Mouse (Mus musculus) heart, embryonic 11.5 days (tissue): ENCODE measurements around the gene Tekt4. TPM values are rescaled to one million over a fixed set of nuclear protein-coding genes. Genes with fewer than 3 reads are reported as not detected.

ENCODE experiments used
- ATAC-seq: fragments of 200-750 bp; cut with Nextera tagmentation; replicated peaks from 2 replicates; pipeline ENCODE4 v1.8.0; 2017; ENCODE audit warnings: moderate library complexity; ENCODE audit not compliant: insufficient number of reproducible peaks, low FRiP score, low TSS enrichment
- H3K27ac ChIP-seq: fragments of 300-500 bp; sonication (generic); 2 replicates; pipeline ENCODE4 v1.5.1; 2014; ENCODE audit warnings: mild to moderate bottlenecking, low read depth, low read length
- H3K27me3 ChIP-seq: fragments of 300-500 bp; sonication (generic); 2 replicates; pipeline ENCODE4 v1.6.1; 2014; ENCODE audit warnings: mild to moderate bottlenecking, low read length, mixed read lengths; ENCODE audit not compliant: control insufficient read depth, insufficient read depth
- H3K36me3 ChIP-seq: fragments of 300-500 bp; sonication (generic); 2 replicates; pipeline ENCODE4 v1.6.1; 2014; ENCODE audit warnings: mild to moderate bottlenecking, low read length, moderate library complexity, mixed read lengths; ENCODE audit not compliant: control insufficient read depth, insufficient read depth
- H3K4me1 ChIP-seq: fragments of 300-500 bp; sonication (generic); 2 replicates; pipeline ENCODE4 v1.6.1; 2014; ENCODE audit warnings: low read length; ENCODE audit not compliant: control insufficient read depth, insufficient read depth
- H3K4me2 ChIP-seq: fragments of 300-500 bp; sonication (generic); 2 replicates; pipeline ENCODE4 v1.6.1; 2014; ENCODE audit warnings: mild to moderate bottlenecking, moderate library complexity
- H3K4me3 ChIP-seq: fragments of 300-500 bp; sonication (generic); 2 replicates; pipeline ENCODE4 v1.5.1; 2014; ENCODE audit warnings: low read depth, low read length
- H3K9ac ChIP-seq: fragments of 300-500 bp; sonication (generic); 2 replicates; pipeline ENCODE4 v1.6.1; 2014; ENCODE audit warnings: mild to moderate bottlenecking, low read depth, low read length, moderate library complexity
- H3K9me3 ChIP-seq: fragments of 300-500 bp; sonication (generic); replicated peaks from 2 replicates; pipeline ENCODE4 v1.6.1; 2016; ENCODE audit warnings: low read length; ENCODE audit not compliant: control insufficient read depth
- WGBS: fragments of 180-500 bp; shearing (Covaris S2); extraction: QIAGEN DNeasy Blood & Tissue Kit; methylation state at CpG from one replicate; pipeline ENCODE4 v1.1.7; 2014; ENCODE audit not compliant: insufficient replicate concordance; 5-methylcytosine and 5-hydroxymethylcytosine counted together
- polyA plus RNA-seq: library from polyadenylated mRNA; unstranded; fragments of >200 nt; fragmentation: Nextera tagmentation; extraction: Ambion mirVana; gene quantifications from 2 replicates; pipeline ENCODE4 v1.2.1, GENCODE M21; 2014

Gene Tekt4
- polyA plus RNA-seq, 1 experiment from 2014 or later = 1.2 TPM

DNA sequence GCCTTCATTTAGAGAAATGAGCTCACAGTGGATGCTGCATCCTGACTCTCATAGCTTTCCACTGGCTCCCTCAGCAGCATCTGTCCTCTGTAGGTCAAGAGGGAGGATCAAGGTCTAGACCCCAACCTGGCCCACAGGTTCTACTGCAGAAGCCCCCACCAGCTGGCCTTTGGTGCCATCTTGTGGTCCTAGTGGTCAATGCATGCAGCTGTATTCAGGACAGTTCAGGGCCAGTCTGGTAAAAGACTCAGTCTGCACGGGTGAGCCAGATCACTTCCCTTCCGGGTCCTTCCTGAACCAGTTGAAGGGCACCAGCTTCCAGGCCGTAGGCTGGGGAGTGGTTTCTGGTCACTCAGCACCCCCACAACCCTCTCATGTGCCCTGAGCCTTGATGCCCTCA, 53.4 kb downstream of the Tekt4 start:
- H3K27ac ChIP-seq = no peak overlapping the region
- no peak overlapping the region for H3K4me3 ChIP-seq
- ATAC-seq = no peak
- H3K4me1 ChIP-seq = no peaks in the 10 kb centered on the region
- no peaks in the 10 kb centered on the region for H3K36me3 ChIP-seq
- peaks cover 11% of the 10 kb centered on the region; the same call in 1 of the 2 replicates for H3K27me3 ChIP-seq
- no peaks in the 10 kb centered on the region for H3K9me3 ChIP-seq
- no peak overlapping the region for H3K9ac ChIP-seq
- WGBS = 22% methylated on average over 3 of the region's 3 CpGs
- no peak overlapping the region for H3K4me2 ChIP-seq

DNA sequence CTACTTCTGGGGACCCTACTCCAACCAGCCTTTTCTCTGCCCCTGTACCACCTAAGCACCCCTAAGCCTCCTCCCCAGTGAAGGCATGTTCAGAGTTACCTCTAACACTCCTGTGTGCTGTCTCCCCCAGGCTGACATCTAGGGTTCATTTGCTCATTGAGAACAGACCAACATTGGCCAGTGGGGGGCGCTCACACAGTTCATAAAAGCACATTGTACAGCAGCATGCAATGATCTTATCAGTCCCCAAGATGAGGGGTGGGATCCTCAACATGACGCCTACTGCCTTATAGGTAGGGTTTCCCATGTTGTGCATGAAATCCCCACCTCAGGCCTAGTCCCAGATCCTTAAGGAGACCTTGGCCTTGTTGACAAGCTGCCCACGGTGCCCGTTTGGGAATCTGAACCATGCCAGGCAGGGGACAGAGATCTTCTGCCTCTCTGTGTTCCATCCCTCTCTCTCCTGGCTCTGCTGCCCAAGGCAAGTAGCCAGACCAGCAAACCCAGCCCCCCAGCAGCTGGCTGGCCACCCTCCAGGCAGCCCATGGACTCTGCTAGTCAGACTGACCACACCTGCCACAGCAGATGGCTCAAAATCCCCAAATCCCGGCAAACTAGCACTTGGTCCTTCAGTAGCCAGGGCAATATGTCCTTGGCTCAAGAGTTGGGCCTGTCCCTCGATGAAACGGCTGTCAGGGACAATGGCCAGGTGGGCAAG, 54.6 kb downstream of the Tekt4 start:
- no peaks in the 10 kb centered on the region for H3K36me3 ChIP-seq
- no peak overlapping the region for H3K9ac ChIP-seq
- WGBS = 54% methylated on average over 7 of the region's 7 CpGs
- H3K9me3 ChIP-seq = no peaks in the 10 kb centered on the region
- H3K27ac ChIP-seq = no peak overlapping the region
- H3K27me3 ChIP-seq = peaks cover 8% of the 10 kb centered on the region; the same call in 1 of the 2 replicates
- ATAC-seq = no peak
- H3K4me3 ChIP-seq = no peak overlapping the region
- no peak overlapping the region for H3K4me2 ChIP-seq
- no peaks in the 10 kb centered on the region for H3K4me1 ChIP-seq

DNA sequence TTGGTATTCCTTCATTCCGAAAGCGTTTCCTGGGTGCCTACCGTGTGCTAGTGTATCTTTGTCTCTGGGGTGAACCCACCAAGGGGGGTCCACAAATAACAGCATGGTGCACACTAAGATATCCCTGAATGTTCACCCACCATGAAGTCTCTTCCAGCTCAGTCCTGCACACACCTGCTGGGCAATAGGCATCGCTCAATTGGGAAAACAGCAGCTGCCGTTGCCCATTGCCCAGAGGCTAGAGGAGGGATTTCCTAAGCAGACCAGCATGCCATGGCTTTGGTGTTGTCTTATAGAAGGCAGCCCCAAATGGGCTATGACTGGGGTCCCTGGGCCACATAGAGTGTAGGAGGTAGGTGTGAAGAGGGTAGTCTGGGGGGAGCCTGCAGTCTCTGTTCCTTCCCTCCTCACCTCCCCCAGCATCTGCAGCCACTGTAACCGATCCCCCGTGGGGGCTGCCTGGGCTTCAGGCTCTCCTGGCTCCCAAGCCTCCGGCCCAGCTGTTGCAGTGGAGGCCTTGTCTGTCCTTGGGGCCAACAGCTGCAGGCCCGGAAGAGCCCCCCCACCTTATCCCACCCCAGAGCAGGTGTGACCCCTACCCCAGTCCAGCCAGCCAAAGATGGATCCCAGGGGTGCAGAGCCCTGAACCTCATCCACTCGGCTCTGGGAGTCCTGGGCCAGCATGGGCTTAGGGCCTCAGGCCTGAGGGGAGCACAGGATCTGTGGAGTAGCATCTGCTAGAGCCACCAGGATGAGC, 55.8 kb downstream of the Tekt4 start:
- 69% methylated on average over 10 of the region's 10 CpGs for WGBS
- H3K27ac ChIP-seq = no peak overlapping the region
- no peak for ATAC-seq

DNA sequence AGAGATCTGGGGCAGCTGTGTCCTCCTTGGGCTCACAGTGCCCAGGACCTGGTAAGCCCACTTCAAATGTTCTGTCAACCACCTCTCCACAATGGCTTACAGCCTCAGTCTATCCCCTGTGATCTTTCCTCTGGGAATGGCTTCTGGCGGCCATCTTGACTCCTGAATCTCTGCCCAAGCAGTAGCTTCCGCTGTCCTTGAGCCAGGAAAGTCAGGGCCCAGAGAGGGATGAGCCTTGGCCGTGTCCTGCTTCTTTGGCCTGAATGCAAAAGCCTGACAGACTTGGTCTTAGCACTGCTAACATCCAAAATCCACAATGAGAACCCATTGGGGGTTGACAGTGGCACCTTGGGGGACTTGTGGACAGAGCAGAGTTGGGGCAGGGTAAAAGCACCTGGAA, 57.5 kb downstream of the Tekt4 start:
- Histone ChIP-seq H3K27me3 (peaks cover 5% of the 10 kb centered on the region; the same call in 1 of the 2 replicates), H3K4me2 (no peak overlapping the region), H3K4me3 (no peak overlapping the region), H3K27ac (no peak overlapping the region), H3K9ac (no peak overlapping the region), H3K36me3 (no peaks in the 10 kb centered on the region), H3K4me1 (peaks cover 10% of the 10 kb centered on the region), H3K9me3 (no peaks in the 10 kb centered on the region)
- 75% methylated on average over 3 of the region's 3 CpGs for WGBS
- ATAC-seq = no peak

More for the DNA sequence above, 55.8 kb downstream of the Tekt4 start:
- no peaks in the 10 kb centered on the region for H3K4me1 ChIP-seq
- H3K27me3 ChIP-seq = peaks cover 5% of the 10 kb centered on the region; the same call in 1 of the 2 replicates
- H3K36me3 ChIP-seq = no peaks in the 10 kb centered on the region
- no peak overlapping the region for H3K9ac ChIP-seq
- H3K9me3 ChIP-seq = no peaks in the 10 kb centered on the region
- H3K4me2 ChIP-seq = no peak overlapping the region
- H3K4me3 ChIP-seq = no peak overlapping the region

DNA sequence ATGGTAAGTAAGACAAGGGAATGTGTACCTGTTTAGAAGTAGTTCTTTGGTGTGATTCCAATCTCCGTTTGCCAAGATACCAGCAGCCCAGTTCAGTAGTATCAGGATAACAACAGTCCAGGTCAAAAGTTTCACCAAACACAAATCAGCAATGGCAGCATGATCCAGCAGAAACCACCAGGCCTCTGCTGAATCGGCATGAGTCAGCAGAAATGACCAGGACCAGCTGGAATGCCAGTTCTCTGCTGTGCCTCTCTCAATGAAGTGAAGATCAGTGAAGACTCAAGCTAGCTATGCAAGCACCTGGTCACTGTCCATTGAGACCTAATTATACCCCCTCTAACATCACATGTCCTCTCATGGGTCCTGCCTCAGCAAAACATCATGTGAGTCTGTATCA, 59.6 kb downstream of the Tekt4 start:
- 87% methylated on average over 2 of the region's 2 CpGs for WGBS
- H3K4me2 ChIP-seq = no peak overlapping the region
- H3K9me3 ChIP-seq = no peaks in the 10 kb centered on the region
- H3K9ac ChIP-seq = no peak overlapping the region
- H3K27me3 ChIP-seq = peaks cover 3% of the 10 kb centered on the region; the same call in 1 of the 2 replicates
- H3K36me3 ChIP-seq = no peaks in the 10 kb centered on the region
- H3K27ac ChIP-seq = no peak overlapping the region
- H3K4me3 ChIP-seq = no peak overlapping the region
- peaks cover 10% of the 10 kb centered on the region for H3K4me1 ChIP-seq
- ATAC-seq = no peak

DNA sequence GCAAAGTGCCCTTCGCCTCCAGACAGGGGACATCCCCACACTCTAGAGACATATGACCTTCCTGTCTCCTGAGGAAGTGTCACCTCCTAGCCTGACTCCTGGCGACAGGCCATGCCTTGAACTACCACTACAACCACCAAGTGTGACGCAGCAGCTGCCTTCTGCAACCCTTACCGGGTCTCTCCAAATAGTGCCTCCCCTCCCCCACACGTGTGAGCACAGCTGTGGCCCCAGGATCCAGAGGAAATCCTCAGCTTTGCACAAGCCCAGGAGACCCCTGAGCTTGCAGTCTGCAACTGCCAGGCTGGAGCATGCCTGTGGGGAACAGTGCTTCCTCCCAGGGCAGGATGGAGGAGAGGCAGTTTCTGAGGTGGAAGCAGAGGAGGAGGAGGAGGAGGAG, 61.9 kb downstream of the Tekt4 start:
- H3K27me3 ChIP-seq = peaks cover 6% of the 10 kb centered on the region; the same call in 1 of the 2 replicates
- H3K36me3 ChIP-seq = no peaks in the 10 kb centered on the region
- H3K4me2 ChIP-seq = no peak overlapping the region
- no peaks in the 10 kb centered on the region for H3K9me3 ChIP-seq
- ATAC-seq = no peak
- H3K4me3 ChIP-seq = no peak overlapping the region
- H3K27ac ChIP-seq = no peak overlapping the region
- peaks cover 17% of the 10 kb centered on the region for H3K4me1 ChIP-seq
- H3K9ac ChIP-seq = no peak overlapping the region
- WGBS = 19% methylated on average over 5 of the region's 5 CpGs

DNA sequence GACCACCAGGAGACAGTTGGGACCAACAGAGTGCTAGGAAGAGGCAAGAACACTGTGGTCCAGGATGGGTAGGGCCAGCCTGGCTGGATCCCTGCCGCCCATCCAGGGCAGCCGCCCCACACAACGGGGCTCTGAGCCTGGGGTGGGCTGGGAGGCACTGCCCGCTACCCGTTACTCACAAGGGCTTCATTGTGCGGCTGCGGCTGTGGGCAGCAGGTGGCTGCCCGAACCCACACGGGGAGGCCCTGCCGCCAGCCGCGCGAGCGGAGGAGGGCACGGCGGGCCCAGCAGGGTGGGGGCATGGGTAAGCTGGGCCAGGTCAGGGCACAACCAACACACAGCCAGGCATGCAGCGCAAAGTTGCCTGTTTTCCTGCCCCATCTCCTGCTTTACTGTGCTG, 63.7 kb downstream of the Tekt4 start:
- peaks cover 6% of the 10 kb centered on the region; the same call in 1 of the 2 replicates for H3K27me3 ChIP-seq
- H3K9ac ChIP-seq = no peak overlapping the region
- no peaks in the 10 kb centered on the region for H3K36me3 ChIP-seq
- no peak overlapping the region for H3K27ac ChIP-seq
- WGBS = 90% methylated on average over 17 of the region's 17 CpGs
- no peak for ATAC-seq
- peaks cover 17% of the 10 kb centered on the region for H3K4me1 ChIP-seq
- no peak overlapping the region for H3K4me2 ChIP-seq
- no peak overlapping the region for H3K4me3 ChIP-seq
- no peaks in the 10 kb centered on the region for H3K9me3 ChIP-seq

DNA sequence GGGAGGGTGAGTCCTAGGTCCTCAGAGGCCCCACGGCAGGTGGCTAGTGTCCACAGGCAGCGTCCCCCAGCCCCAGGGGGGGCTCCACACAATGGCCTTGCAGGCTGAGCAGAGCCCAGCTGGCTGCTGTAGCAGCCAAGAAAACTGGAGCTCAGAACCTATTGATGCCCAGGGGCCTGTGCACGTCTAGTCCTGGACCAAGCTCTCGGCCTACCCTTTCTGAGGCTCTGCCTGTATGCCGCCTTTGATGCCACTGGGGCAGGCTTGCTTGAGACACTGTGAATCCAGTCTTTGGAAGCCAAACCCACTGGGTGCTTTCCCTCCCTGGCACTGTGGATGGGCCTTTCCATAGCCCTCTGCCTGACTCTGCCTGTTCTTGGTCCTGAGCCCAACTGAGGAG, 65.1 kb downstream of the Tekt4 start:
- H3K4me1 ChIP-seq = peaks cover 17% of the 10 kb centered on the region
- H3K9ac ChIP-seq = no peak overlapping the region
- 78% methylated on average over 5 of the region's 5 CpGs for WGBS
- no peaks in the 10 kb centered on the region for H3K36me3 ChIP-seq
- H3K4me2 ChIP-seq = no peak overlapping the region
- ATAC-seq = no peak
- no peaks in the 10 kb centered on the region for H3K9me3 ChIP-seq
- H3K27ac ChIP-seq = no peak overlapping the region
- H3K27me3 ChIP-seq = peaks cover 6% of the 10 kb centered on the region; the same call in 1 of the 2 replicates
- no peak overlapping the region for H3K4me3 ChIP-seq
